Mouse (Mus musculus) spleen, postnatal 36 days (tissue): ENCODE measurements around the gene Rtn4ip1.
"Not testable (repeated sequence)": the region's sequence is repeated elsewhere in the genome, so short reads cannot be mapped to it uniquely, and the experiment has no call there.

Source experiments
- DNase-seq, 2 experiments: peaks; one replicate each; pipeline ENCODE4 v3.0.0; 2022; ENCODE audit warnings: low spot score in 2 of 2, mixed read lengths in 1 of 2

Rtn4ip1 gene

DNA sequence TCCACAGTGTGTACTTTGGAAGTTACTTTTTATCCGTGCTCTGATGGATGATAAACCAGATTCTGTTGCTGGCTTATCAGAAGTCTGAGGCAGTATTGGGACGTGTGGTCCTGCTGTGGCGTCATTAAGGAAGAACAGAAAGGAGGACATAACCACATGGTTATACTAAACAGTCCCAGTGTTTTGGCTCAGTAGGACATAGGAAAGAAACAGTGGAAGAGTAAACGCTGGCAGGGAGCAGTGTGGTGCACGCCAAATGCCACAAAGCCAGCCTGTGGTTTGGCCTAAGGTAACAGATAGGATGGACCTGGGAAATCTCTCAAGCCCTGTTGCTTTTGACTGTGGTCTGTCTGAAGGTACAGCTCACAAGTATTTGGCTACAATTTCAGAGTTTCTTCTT lies 27.0 kb downstream of the Rtn4ip1 start:
- DNase-seq: no peak

DNA sequence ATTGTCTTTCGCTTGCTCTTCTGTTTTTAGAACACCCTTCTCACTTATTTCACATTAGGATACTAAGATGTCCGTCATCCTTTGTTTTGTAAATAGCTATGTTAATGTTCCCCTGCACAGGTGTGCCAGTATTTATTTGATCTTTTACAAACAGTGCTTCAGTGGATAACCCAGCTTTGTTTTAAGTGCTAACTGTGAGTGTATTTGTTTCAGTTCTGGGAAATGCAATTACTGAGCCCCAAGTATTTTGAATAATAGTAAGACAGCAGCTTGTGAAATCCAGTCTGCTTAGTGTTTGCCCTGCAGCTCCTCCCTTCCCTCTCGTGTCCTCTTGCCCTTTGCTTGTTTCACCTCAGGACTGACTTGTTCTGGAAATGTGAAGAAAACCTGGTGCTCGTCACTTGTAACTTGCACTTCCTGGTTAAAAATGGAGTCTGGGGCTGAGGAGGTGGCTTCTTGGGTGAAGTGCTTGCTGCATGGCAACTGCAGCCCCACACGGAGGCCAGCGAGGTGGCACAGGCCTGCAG lies 37.6 kb downstream of the Rtn4ip1 start:
- DNase-seq: no peak

- no peak for DNase-seq
Observed at GRCm38 (mm10) chr10:43943736-43944135, 42.1 kb downstream of the Rtn4ip1 start.

DNA sequence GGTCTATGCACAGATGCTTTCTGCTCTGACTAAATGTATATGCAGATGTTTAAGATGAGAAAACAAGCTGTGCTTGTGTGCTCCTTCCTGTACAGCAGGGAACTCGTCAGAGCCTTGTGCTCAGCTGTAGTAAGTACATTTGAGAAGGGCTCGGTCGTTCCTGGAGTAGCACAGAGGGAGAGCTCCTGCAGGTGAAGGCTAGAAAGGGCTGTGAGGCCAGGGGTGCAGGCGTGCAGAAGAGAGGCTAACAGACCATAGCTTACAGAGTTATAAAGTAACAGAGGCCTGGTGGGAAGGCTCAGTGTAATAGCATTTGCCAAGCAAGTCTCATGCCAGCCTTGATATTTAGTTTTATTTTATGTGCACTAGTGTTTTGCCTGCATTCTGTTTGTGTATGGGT lies 43.8 kb downstream of the Rtn4ip1 start:
- DNase-seq: no peak

DNA sequence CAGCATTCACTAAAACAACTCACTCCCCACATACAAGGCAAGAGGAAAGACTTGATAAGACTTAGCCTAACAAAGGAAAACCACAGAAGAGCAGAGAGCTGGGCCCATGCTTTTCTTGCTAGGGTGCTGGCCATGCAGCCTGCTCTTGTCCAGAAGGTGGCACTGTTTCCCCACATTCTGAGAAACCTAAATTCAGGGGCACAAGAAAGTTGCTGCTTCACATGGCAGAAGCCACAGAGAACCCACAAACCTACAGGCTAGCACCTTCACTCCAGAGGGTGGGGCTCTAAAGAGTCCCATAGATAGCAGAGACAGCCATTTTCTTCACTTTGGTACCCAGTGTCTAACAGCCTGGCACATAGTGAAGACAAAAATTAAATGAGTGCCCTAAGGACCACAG lies 52.3 kb downstream of the Rtn4ip1 start:
- DNase-seq: peak; percentile 55 to 58

GRCm38 (mm10) chr10:43964943-43965342 lies 63.3 kb downstream of the Rtn4ip1 start:
- DNase-seq: no peak

- DNase-seq: no peak
Observed at GRCm38 (mm10) chr10:43973244-43973643, 71.6 kb downstream of the Rtn4ip1 start.

DNA sequence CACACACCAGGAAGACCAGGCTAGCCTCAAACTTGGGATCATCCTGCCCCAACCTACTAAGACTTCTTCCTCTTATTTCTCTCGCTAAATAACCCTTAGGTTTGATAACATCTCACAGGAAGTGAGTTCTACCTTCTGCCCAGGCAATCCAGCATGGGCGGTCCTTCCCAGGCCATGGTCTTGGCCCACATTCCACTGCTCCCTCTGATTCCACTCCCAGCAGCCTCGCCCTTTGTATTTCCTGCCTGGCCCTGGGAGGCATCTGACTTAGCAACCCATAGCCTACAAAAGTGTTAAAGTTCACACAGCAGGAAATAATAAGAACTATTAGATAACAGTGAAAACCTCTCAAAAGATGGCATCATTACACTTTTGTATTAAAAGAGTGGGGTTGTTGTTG lies 75.7 kb downstream of the Rtn4ip1 start:
- no peak for DNase-seq

DNA sequence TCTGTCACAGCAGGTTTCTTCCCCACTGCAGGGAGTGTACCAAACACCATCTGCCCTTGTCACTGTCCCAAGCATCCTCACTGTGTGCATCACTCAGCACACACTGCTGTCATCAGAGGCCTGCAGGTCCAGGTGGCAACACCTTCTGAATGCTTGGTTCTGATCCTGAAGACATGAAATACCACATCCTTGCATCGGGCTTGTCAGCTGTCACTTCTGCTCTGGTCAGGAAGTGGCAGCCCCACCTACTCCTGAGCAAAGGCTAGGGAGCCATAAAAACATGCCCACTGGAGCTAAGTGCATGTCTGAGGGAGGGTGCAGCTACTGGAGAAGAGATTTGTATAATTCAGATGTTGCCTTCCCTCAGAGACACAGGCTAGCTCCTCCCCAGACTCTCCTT lies 78.5 kb downstream of the Rtn4ip1 start:
- DNase-seq: no peak

- not testable (repeated sequence) for DNase-seq
Observed at GRCm38 (mm10) chr10:43980742-43981141, 79.1 kb downstream of the Rtn4ip1 start.

DNA sequence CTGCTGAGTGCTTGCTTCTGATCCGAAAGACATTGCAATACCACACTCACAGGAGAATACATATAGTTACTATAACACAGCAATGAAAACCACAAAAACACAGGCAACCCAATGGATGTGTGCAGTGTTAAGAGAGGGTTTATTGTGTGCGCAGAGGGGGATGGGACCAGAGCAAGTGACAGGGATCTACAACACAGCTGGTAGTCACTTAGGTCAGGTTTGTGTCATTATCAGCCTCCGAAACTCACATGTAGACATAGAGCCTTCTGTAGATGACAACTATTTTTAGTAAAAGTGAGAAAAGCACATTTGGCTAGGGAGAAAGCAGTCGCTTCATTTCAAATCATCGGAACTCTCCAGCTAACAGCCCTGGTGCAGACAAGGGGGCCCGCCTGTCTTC lies 80.9 kb downstream of the Rtn4ip1 start:
- no peak for DNase-seq

DNA sequence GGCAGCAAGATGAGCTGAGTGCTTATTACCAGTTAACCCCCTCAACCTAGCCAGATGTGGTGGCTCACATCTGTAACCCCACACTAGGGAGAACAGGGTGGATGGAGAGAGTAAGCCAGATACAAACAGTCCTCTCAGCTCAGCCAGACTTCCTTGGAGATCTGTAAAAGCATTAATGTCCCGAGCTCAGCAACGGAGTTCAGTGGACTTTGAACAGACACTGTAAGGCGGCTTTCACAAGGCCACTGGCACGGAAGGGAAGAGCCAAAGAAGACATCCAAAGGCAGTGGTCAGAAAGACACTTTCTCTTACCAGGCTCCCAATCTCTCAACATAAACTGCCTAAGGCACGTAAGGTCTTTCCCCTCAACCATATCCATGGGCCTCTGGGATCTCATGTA lies 81.6 kb downstream of the Rtn4ip1 start:
- no peak for DNase-seq

DNA sequence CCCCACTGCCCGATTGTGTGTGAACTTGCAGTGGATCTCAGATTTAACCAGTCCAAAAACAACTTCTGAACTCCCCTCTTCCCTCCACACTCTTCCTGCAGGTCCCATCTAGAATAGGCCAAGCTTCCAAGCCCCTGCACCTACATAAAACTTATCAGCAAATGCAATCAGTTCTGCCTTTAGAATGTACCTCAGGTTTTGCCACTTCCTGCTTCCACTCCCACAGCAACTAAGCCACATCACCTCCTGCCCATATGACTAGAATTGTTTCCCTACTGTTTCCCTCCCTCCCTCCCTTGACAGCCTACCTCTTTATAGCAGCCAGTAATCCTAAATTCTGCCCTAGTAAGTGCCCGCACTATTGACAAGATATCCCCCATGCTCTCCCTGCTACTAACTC lies 82.3 kb downstream of the Rtn4ip1 start:
- no peak for DNase-seq

- no peak for DNase-seq
Observed at GRCm38 (mm10) chr10:43991268-43991667, 89.7 kb downstream of the Rtn4ip1 start.

DNA sequence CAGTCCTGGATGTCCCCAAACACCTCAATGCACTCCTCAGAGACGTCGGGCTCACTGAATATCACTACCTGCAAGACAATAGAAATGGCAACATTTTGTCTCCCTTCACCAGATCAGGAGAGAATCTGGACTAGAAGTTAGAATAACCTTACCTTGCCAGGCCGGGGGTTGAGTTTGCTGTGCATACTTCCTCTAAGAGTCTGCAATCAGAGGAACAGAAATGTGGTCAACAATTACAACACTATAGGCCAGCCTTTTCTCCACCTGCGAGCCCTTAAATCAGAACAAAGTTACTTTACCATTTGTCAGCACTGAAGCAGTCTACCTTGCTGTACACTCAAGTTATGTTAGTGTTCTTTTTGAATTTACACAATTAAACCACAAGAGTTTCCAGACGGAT lies 90.9 kb downstream of the Rtn4ip1 start:
- peak in 1 of 2 experiments; percentile 26 for DNase-seq

- DNase-seq: no peak
Observed at GRCm38 (mm10) chr10:43993198-43993597, 91.6 kb downstream of the Rtn4ip1 start.

DNA sequence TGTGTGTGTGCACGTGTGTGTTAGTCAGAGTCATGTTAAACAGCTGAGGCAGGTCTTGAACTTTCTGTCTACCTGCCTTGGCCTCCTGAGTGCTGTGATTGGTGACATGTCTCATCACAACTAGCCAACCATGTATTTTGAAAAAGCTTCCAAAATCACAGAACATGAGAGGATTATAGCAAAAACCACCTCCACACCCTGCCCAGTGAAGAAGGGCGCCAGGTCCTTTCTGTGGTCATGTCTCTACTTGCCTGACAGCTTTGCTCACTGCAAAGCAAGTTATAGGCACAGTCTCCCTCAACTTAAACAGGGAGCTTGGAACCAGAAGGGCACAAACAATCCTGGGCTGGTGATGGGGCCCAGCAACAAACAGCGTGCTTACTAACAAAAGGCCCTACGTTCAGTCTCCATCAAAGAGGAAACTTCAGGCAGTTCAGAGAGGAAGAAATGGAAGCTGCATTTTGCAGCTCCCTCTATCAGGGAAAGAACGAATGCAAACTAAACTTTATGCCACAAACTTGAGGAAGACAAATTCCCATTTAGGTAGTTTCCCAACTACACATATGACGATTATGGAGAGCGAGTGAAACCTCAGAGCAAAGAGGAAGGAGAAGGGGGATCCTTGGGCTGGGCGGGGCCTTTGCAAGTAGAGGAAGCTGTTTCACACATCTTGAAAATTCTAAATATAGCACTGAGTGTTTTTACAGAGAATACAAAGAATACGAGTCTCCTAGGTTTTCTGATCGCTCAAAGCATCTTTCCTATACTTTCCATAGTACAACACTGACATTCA lies 94.4 kb downstream of the Rtn4ip1 start:
- DNase-seq: peak; percentile 82 to 86

GRCm38 (mm10) chr10:43997276-43997675 lies 95.7 kb downstream of the Rtn4ip1 start:
- DNase-seq: peak; percentile 51 to 52

DNA sequence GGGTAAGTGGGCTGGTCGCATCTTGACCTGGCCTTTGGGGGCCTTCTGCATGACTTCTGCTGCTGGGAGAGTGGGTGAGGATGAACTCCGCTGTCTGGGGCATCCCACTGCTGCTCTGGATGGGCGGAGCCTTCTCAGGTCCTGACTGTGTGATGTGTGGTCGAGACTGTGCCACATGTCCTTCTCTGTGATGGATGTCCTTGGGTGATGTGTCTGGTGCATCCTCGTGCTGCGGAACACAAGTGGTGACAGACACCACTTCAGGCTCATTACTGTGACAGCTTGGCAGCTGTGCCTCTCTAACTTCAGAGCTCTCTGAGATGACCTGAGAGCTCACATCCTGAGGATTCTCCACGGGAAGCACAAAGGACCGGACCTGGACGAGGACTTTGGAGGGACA lies 96.4 kb downstream of the Rtn4ip1 start:
- DNase-seq: no peak

- no peak for DNase-seq
Observed at GRCm38 (mm10) chr10:43998503-43999082, 97.0 kb downstream of the Rtn4ip1 start.

DNA sequence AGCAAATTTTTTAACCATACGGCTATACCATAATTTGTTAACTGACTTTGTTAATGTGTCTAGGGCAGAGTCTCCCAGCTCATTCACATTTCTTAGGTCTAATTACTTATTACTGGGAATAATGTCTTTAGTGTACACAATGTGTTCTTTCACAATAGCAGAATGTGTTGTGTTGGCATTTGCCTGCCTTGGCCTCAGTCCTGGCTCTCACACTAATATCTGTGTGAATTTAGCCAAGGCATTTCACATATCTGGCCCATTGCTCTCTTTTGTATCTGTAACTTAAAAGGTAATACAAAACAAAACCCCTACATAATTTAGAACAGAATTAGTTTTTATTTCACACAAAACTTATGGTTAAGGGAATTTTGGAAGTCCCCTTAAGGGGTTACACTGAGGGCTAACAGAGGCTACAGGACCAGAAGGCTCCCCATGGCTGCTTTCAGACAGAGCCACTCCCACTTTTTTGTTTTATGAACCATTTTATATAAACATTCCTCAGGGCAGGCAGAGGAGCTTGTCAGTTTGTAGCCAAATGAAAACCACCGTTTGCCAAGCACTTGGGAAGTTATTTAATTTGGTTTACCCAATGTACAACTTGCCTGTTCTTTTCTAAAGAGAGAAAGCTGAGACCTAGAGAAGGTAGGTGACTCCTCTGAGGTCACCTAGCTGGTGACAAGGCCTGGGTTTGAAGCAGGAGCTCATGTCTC lies 98.7 kb downstream of the Rtn4ip1 start:
- DNase-seq: no peak
